Mouse (Mus musculus) right cerebral cortex, postnatal 36 days (tissue): ENCODE results near the gene Znrd1.

Experiments used
- DNase-seq, 2 experiments: peaks; one replicate each; pipeline ENCODE4 v3.0.0; 2022; ENCODE audit warnings: low spot score in 2 of 2, mixed read lengths in 1 of 2

Znrd1 gene

GRCm38 (mm10) chr17:36971172-36971850 is 13.0 kb upstream of the Znrd1 start:
- DNase-seq, result no peak

- DNase-seq, result no peak
These were observed 12.0 kb upstream of the Znrd1 start for GRCm38 (mm10) chr17:36970316-36970890.

GRCm38 (mm10) chr17:36966875-36967274 is 8.5 kb upstream of the Znrd1 start:
- DNase-seq, result no peak

GRCm38 (mm10) chr17:36961125-36961524 is 2.8 kb upstream of the Znrd1 start:
- DNase-seq, result no peak

GRCm38 (mm10) chr17:36958884-36959283 is 525 bp upstream of the Znrd1 start:
- no peak for DNase-seq

- no peak for DNase-seq
These were observed 5.3 kb downstream of the Znrd1 start for GRCm38 (mm10) chr17:36953062-36953461.

GRCm38 (mm10) chr17:36952631-36953030 is 5.7 kb downstream of the Znrd1 start:
- no peak for DNase-seq

GRCm38 (mm10) chr17:36950981-36951947 is 7.1 kb downstream of the Znrd1 start, which contains the start of gene Ppp1r11:
Gene Ppp1r11, minus strand, starts transcription at chr17:36951741.
- DNase-seq, result peak; percentile 94 to 97

GRCm38 (mm10) chr17:36949265-36949664 is 9.1 kb downstream of the Znrd1 start:
- DNase-seq, result no peak

- DNase-seq, result no peak
These were observed 10.1 kb downstream of the Znrd1 start for GRCm38 (mm10) chr17:36948286-36948685.

GRCm38 (mm10) chr17:36947051-36947819 is 11.1 kb downstream of the Znrd1 start:
- peak in 1 of 2 experiments; percentile 55 for DNase-seq

- no peak for DNase-seq
These were observed 14.1 kb downstream of the Znrd1 start for GRCm38 (mm10) chr17:36944121-36944775.

GRCm38 (mm10) chr17:36943691-36944090 is 14.7 kb downstream of the Znrd1 start:
- no peak for DNase-seq

- DNase-seq, result no peak
These were observed 15.4 kb downstream of the Znrd1 start, which contains the start of gene Rnf39 for GRCm38 (mm10) chr17:36942791-36943471. Gene Rnf39, plus strand, starts transcription at chr17:36942918.

GRCm38 (mm10) chr17:36942391-36942790 is 16.0 kb downstream of the Znrd1 start:
- DNase-seq, result peak in 1 of 2 experiments; percentile 67

- no peak for DNase-seq
These were observed 20.3 kb downstream of the Znrd1 start for GRCm38 (mm10) chr17:36938056-36938455.

GRCm38 (mm10) chr17:36931806-36932205 is 26.6 kb downstream of the Znrd1 start:
- no peak for DNase-seq

- no peak for DNase-seq
These were observed 27.2 kb downstream of the Znrd1 start for GRCm38 (mm10) chr17:36931130-36931529.

- DNase-seq, result no peak
These were observed 28.1 kb downstream of the Znrd1 start for GRCm38 (mm10) chr17:36930233-36930632.

- DNase-seq, result no peak
These were observed 29.0 kb downstream of the Znrd1 start for GRCm38 (mm10) chr17:36929236-36929932.
